Mouse (Mus musculus) myocyte (in vitro differentiated cells): ENCODE measurements around the gene Cct5. TPM values are rescaled to one million over a fixed set of nuclear protein-coding genes. Genes with fewer than 3 reads are reported as not detected.

ENCODE experiments used
- H3K27me3 ChIP-seq: one replicate; pipeline ENCODE4 v1.6.1; 2011; ENCODE audit not compliant: control insufficient read depth, insufficient read depth, insufficient read length
- H3K36me3 ChIP-seq: one replicate; pipeline ENCODE4 v1.6.1; 2011; ENCODE audit not compliant: control insufficient read depth, insufficient read depth
- H3K4me2 ChIP-seq: one replicate; pipeline ENCODE4 v1.6.1; 2011; ENCODE audit warnings: low read depth, control low read depth
- H3K4me3 ChIP-seq: one replicate; pipeline ENCODE4 v1.5.1; 2011; ENCODE audit warnings: mild to moderate bottlenecking, control low read depth, moderate library complexity
- H3K79me2 ChIP-seq: one replicate; pipeline ENCODE4 v1.6.1; 2011; ENCODE audit not compliant: control insufficient read depth, insufficient read depth
- H3ac ChIP-seq: one replicate; pipeline ENCODE4 v1.6.1; 2011; ENCODE audit not compliant: control insufficient read depth, insufficient read length
- CEBPB ChIP-seq: IDR thresholded peaks from 2 replicates; pipeline ENCODE4 v1.6.1; 2011; ENCODE audit warnings: mild to moderate bottlenecking, moderate library complexity; ENCODE audit not compliant: poor library complexity, insufficient read depth, severe bottlenecking
- E2F4 ChIP-seq: IDR thresholded peaks from one replicate; pipeline ENCODE4 v1.6.1; 2011; ENCODE audit warnings: mild to moderate bottlenecking, control low read depth, moderate library complexity; ENCODE audit not compliant: insufficient read depth
- MAX ChIP-seq: IDR thresholded peaks from one replicate; pipeline ENCODE4 v1.6.1; 2011; ENCODE audit warnings: low read depth, mild to moderate bottlenecking, control low read depth
- MYOD1 ChIP-seq, 3 experiments: IDR thresholded peaks; one replicate each; pipeline ENCODE4 v1.6.1; 2011; ENCODE audit warnings: control low read depth in 2 of 3, low read depth in 2 of 3, mild to moderate bottlenecking in 2 of 3, moderate library complexity in 1 of 3; ENCODE audit not compliant: insufficient read length in 2 of 3, control insufficient read depth in 1 of 3
- MYOG ChIP-seq, 3 experiments: IDR thresholded peaks; one replicate each; pipeline ENCODE4 v1.6.1; 2011; ENCODE audit warnings: control low read depth in 2 of 3, low read depth in 2 of 3, mild to moderate bottlenecking in 2 of 3; ENCODE audit not compliant: insufficient read length in 2 of 3, control insufficient read depth in 1 of 3, insufficient read depth in 1 of 3
- POLR2A ChIP-seq: IDR thresholded peaks from one replicate; pipeline ENCODE4 v1.6.1; 2011; ENCODE audit warnings: low read depth, mild to moderate bottlenecking, control low read depth, moderate library complexity; ENCODE audit not compliant: insufficient read length
- POLR2AphosphoS2 ChIP-seq: IDR thresholded peaks from one replicate; pipeline ENCODE4 v1.6.1; 2011; ENCODE audit warnings: low read depth, control low read depth; ENCODE audit not compliant: insufficient read length
- REST ChIP-seq: IDR thresholded peaks from one replicate; pipeline ENCODE4 v1.6.1; 2011; ENCODE audit warnings: mild to moderate bottlenecking, control low read depth, moderate library complexity; ENCODE audit not compliant: insufficient read depth, insufficient read length
- SRF ChIP-seq: IDR thresholded peaks from one replicate; pipeline ENCODE4 v1.6.1; 2011; ENCODE audit warnings: low read depth; ENCODE audit not compliant: control insufficient read depth, insufficient read length
- TCF12 ChIP-seq: IDR thresholded peaks from one replicate; pipeline ENCODE4 v1.6.1; 2011; ENCODE audit warnings: mild to moderate bottlenecking, control low read depth; ENCODE audit not compliant: poor library complexity, insufficient read depth, severe bottlenecking
- TCF3 ChIP-seq: IDR thresholded peaks from one replicate; pipeline ENCODE4 v1.6.1; 2011; ENCODE audit warnings: low read depth, control low read depth; ENCODE audit not compliant: insufficient read length
- USF1 ChIP-seq: IDR thresholded peaks from one replicate; pipeline ENCODE4 v1.6.1; 2011; ENCODE audit warnings: low read depth, mild to moderate bottlenecking, control low read depth, moderate library complexity
- polyA plus RNA-seq: library from polyadenylated mRNA; unstranded; fragments of >200 nt; fragmentation: generic; extraction: Trizol; gene quantifications from one replicate; pipeline ENCODE4 v1.2.1, GENCODE M21; 2012; ENCODE audit warnings: missing spikeins

Gene Cct5
- polyA plus RNA-seq, 1 experiment: 521 TPM

GRCm38 (mm10) chr15:31573692-31574091 lies 27.9 kb downstream of the Cct5 start:
- H3K79me2 ChIP-seq: no peaks in the 10 kb centered on the region
- H3ac ChIP-seq: no peak overlapping the region
- no peaks in the 10 kb centered on the region for H3K36me3 ChIP-seq
- H3K27me3 ChIP-seq: no peaks in the 10 kb centered on the region
- TF ChIP-seq MYOG (IDR thresholded peaks at IDR 0.05; ENCODE audit: control insufficient read depth in 1 of 3, insufficient read depth in 1 of 3, insufficient read length in 2 of 3, low read depth in 2 of 3): no peak
- TF ChIP-seq SRF: no peak
- H3K4me2 ChIP-seq: no peak overlapping the region
- no peak overlapping the region for H3K4me3 ChIP-seq

GRCm38 (mm10) chr15:31573287-31573686 lies 28.3 kb downstream of the Cct5 start:
- Histone ChIP-seq H3K79me2 (no peaks in the 10 kb centered on the region), H3K27me3 (no peaks in the 10 kb centered on the region), H3K4me3 (no peak overlapping the region), H3ac (no peak overlapping the region), H3K4me2 (no peak overlapping the region), H3K36me3 (no peaks in the 10 kb centered on the region)
- TF ChIP-seq MYOG (IDR thresholded peaks at IDR 0.05; ENCODE audit: control insufficient read depth in 1 of 3, insufficient read depth in 1 of 3, insufficient read length in 2 of 3, low read depth in 2 of 3) (no peak), TCF3 (no peak), USF1 (no peak), MYOD1 (IDR thresholded peaks at IDR 0.05; ENCODE audit: control insufficient read depth in 1 of 3, insufficient read length in 2 of 3, low read depth in 2 of 3) (no peak), CEBPB (no peak), E2F4 (no peak), MAX (no peak), REST (no peak), POLR2AphosphoS2 (no peak), TCF12 (no peak), POLR2A (no peak), SRF (no peak)

- H3K79me2 ChIP-seq: no peaks in the 10 kb centered on the region
- TF ChIP-seq E2F4 (no peak), TCF3 (no peak)
- H3K4me2 ChIP-seq: no peak overlapping the region
- no peak overlapping the region for H3ac ChIP-seq
- H3K4me3 ChIP-seq: no peak overlapping the region
- H3K27me3 ChIP-seq: no peaks in the 10 kb centered on the region
- no peaks in the 10 kb centered on the region for H3K36me3 ChIP-seq
These were observed 29.5 kb downstream of the Cct5 start for GRCm38 (mm10) chr15:31571906-31572722.

GRCm38 (mm10) chr15:31570959-31571358 lies 30.6 kb downstream of the Cct5 start:
- TF ChIP-seq USF1: no peak
- no peak for TF ChIP-seq POLR2AphosphoS2
- TF ChIP-seq SRF: no peak
- no peak for TF ChIP-seq TCF12
- TF ChIP-seq CEBPB: no peak
- no peak for TF ChIP-seq REST
- Histone ChIP-seq H3K4me2 (no peak overlapping the region), H3K27me3 (no peaks in the 10 kb centered on the region), H3K4me3 (no peak overlapping the region), H3ac (no peak overlapping the region), H3K79me2 (no peaks in the 10 kb centered on the region), H3K36me3 (no peaks in the 10 kb centered on the region)

GRCm38 (mm10) chr15:31569325-31570022 lies 32.1 kb downstream of the Cct5 start:
- TF ChIP-seq TCF3: no peak
- TF ChIP-seq CEBPB: no peak
- peak; percentile 89 to 98 (median 95) for TF ChIP-seq MYOD1 (IDR thresholded peaks at IDR 0.05; ENCODE audit: control insufficient read depth in 1 of 3, insufficient read length in 2 of 3, low read depth in 2 of 3)
- peak; percentile 9 for TF ChIP-seq SRF
- no peak for TF ChIP-seq POLR2A
- TF ChIP-seq POLR2AphosphoS2: no peak
- no peak for TF ChIP-seq MAX
- no peak for TF ChIP-seq E2F4
- no peak for TF ChIP-seq REST
- peak; percentile 65 to 89 (median 83) for TF ChIP-seq MYOG (IDR thresholded peaks at IDR 0.05; ENCODE audit: control insufficient read depth in 1 of 3, insufficient read depth in 1 of 3, insufficient read length in 2 of 3, low read depth in 2 of 3)
- TF ChIP-seq USF1: no peak
- TF ChIP-seq TCF12: peak; percentile 59
- H3K79me2 ChIP-seq: no peaks in the 10 kb centered on the region
- H3K4me2 ChIP-seq: peak overlapping the region; percentile 91
- peak overlapping the region; percentile 16 for H3K4me3 ChIP-seq
- no peaks in the 10 kb centered on the region for H3K36me3 ChIP-seq
- no peak overlapping the region for H3ac ChIP-seq
- no peaks in the 10 kb centered on the region for H3K27me3 ChIP-seq
